Mouse (Mus musculus) C3H10T1/2 (cell line): Measurements from ENCODE around the gene Postn. TPM values are rescaled to one million over a fixed set of nuclear protein-coding genes. Genes with fewer than 3 reads are reported as not detected.

Experiments
- polyA plus RNA-seq, 2 experiments: library from polyadenylated mRNA; unstranded; fragments of >200 nt; fragmentation: generic; extraction: Trizol; gene quantifications; one replicate each; pipeline ENCODE4 v1.2.1; 2012; ENCODE audit warnings: missing spikeins in 2 of 2

Postn gene
- 10 to 100 TPM in 1 of 2 experiments, under 1 TPM in 1; 0.16 to 75.8 TPM for polyA plus RNA-seq

DNA sequence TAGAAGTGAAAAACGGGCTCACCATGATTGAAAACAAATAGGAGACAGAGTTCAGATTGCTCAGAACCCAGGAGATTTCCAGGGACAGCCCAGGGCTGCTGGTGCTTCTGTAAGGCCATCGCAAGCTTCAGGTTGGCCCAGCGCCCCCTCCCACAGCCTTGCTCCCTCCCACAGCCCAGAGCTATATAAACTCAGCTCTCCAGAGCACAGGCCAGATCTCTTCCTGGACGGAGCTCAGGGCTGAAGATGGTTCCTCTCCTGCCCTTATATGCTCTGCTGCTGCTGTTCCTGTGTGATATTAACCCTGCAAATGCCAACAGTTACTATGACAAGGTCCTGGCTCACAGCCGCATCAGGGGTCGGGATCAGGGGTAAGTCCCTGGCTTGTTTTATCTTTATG, at the start of gene Postn:
TSS of gene Postn (plus strand) at position 213 of the 400 bp plus-strand sequence.

Other genes starting within 250 kb of the Postn start
- gene Trpc4, start 205.1 kb upstream of the Postn start, polyA plus RNA-seq = not detected